Comparison of ENCODE assay signal across 22 mouse cellular contexts in the genomic region with DNA sequence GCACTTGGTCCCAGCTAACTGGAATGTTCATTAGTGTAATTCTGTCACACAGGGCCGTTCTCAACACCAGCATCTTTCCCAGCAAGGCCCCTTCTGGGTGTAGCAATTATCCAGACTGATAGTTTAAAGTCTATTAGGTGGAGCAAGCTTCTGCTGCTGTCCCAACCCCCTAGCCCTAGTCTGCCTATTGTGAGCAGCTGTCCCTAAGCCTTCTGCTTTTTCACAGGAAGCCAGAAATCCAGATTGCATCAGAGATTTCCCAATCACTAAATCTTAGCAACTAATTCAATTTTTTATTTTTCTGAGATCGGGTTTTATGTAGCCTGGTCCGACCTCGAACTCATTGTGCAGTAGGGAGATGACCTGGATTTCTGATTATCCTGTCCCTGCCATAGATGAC. TPM values are rescaled to one million over a fixed set of nuclear protein-coding genes. Genes with fewer than 3 reads are reported as not detected.
DNase-seq lines count a peak whose midpoint lies in the region; ATAC-seq and TF ChIP-seq lines count a peak whose summit lies in the region.
"Had no signal": no experiment of that assay in that cellular context is flagged by ENCODE, and none has a peak within 500 bp of the region (broad histone marks: within the 10 kb centered on the region; RNA-seq: fewer than 3 reads in every experiment).

No protein-coding gene starts in this region.

- H3K27ac ChIP-seq in stomach, postnatal 0 days (replicated peaks): no peak overlapping the region
- H3K27ac ChIP-seq: embryonic facial prominence, embryonic 10.5 days; hindbrain, embryonic 13.5 days; limb, embryonic 15.5 days; lung, embryonic 15.5 days; neural tube, embryonic 12.5 days had no signal

- peak; percentile 13 to 40; a peak in 1 of 4 replicates for ATAC-seq in hematopoietic stem cell, adult 5-6 weeks (replicated peaks in 1 of 2; ENCODE audit: insufficient read depth in 1 of 2, low FRiP score in 2 of 2, low TSS enrichment in 1 of 2, low read depth in 1 of 2, poor library complexity in 2 of 2, severe bottlenecking in 2 of 2)
- ATAC-seq in stomach, postnatal 0 days (ENCODE audit: low FRiP score, low TSS enrichment): no peak
- ATAC-seq: forebrain, embryonic 16.5 days had no signal

- no peak overlapping the region for H3K4me3 ChIP-seq in stomach, postnatal 0 days (ENCODE audit: low read depth, low read length)
- H3K4me3 ChIP-seq: embryonic facial prominence, embryonic 10.5 days; erythroblast, embryonic 14.5 days; hindbrain, embryonic 13.5 days; limb, embryonic 15.5 days; lung, embryonic 15.5 days; neural tube, embryonic 12.5 days had no signal

- no peak for TF ChIP-seq EP300 in stomach, postnatal 0 days (optimal IDR thresholded peaks at IDR 0.05)

- no peaks in the 10 kb centered on the region for H3K27me3 ChIP-seq in stomach, postnatal 0 days (ENCODE audit: control insufficient read depth, insufficient read depth, low read length)
- H3K27me3 ChIP-seq: hindbrain, embryonic 13.5 days; limb, embryonic 15.5 days; lung, embryonic 15.5 days; neural tube, embryonic 12.5 days had no signal

- intact Hi-C loops in gastrocnemius, postnatal 36 days (cut with DNase I): no loop called here

- WGBS in stomach, postnatal 0 days: 58% methylated on average over 4 of the region's 4 CpGs

- no peak for TF ChIP-seq CTCF in stomach, postnatal 0 days (IDR thresholded peaks at IDR 0.05; ENCODE audit: low read depth)

- DNase-seq in gastrocnemius, adult 18-20 months (ENCODE audit: low spot score): peak; percentile 43
- no peak for DNase-seq in gastrocnemius, postnatal 36 days
- peak; percentile 17 to 25 for DNase-seq in lung, adult 18-20 months
- no peak for DNase-seq in lung, postnatal 14 days
- DNase-seq in monocyte, adult 2 months (ENCODE audit: low read depth in 1 of 2, low spot score in 2 of 2): peak; percentile 16 to 27
- DNase-seq in cerebellum, postnatal 4 days (ENCODE audit: low spot score in 2 of 2): no peak
- DNase-seq in stomach, postnatal 0 days (ENCODE audit: low spot score): no peak
- DNase-seq: B cell, adult 2 months; cerebellum, postnatal 14 days; gastrocnemius, postnatal 10 days; midbrain, embryonic 14.5 days; right cerebral cortex, postnatal 25 days had no signal

- no peak overlapping the region for H3K9ac ChIP-seq in stomach, postnatal 0 days (ENCODE audit: low read length)
- H3K9ac ChIP-seq: hindbrain, embryonic 13.5 days; limb, embryonic 15.5 days; lung, embryonic 15.5 days; neural tube, embryonic 12.5 days had no signal

- H3K9me3 ChIP-seq in stomach, postnatal 0 days (ENCODE audit: control insufficient read depth, low read length): no peaks in the 10 kb centered on the region
- H3K9me3 ChIP-seq: embryonic facial prominence, embryonic 10.5 days; hindbrain, embryonic 13.5 days; limb, embryonic 15.5 days; lung, embryonic 15.5 days; neural tube, embryonic 12.5 days had no signal

- no peaks in the 10 kb centered on the region for H3K36me3 ChIP-seq in stomach, postnatal 0 days (ENCODE audit: control insufficient read depth, insufficient read depth, low read length)
- H3K36me3 ChIP-seq: embryonic facial prominence, embryonic 10.5 days; hindbrain, embryonic 13.5 days; limb, embryonic 15.5 days; lung, embryonic 15.5 days; neural tube, embryonic 12.5 days had no signal

- no peaks in the 10 kb centered on the region for H3K4me1 ChIP-seq in stomach, postnatal 0 days (replicated peaks; ENCODE audit: control insufficient read depth, insufficient read depth)
- H3K4me1 ChIP-seq: hindbrain, embryonic 13.5 days; lung, embryonic 15.5 days had no signal

- H3K4me2 ChIP-seq in stomach, postnatal 0 days (replicated peaks; ENCODE audit: low read depth): no peak overlapping the region
- H3K4me2 ChIP-seq: hindbrain, embryonic 13.5 days; limb, embryonic 15.5 days; lung, embryonic 15.5 days; neural tube, embryonic 12.5 days had no signal

RNA-seq across cellular contexts. Expression of a gene that starts 27.9 kb away (rescaled TPM):
- not detected for total RNA-seq in gastrocnemius, adult 18-20 months (2021)
- total RNA-seq in gastrocnemius, postnatal 36 days (2021): not detected
- total RNA-seq in hematopoietic stem cell, adult 5-6 weeks (2017): not detected in 2 replicates
- polyA plus RNA-seq in stomach, postnatal 0 days (2015; fragmentation: Nextera tagmentation; extraction: Ambion mirVana): not detected in 2 replicates
- total RNA-seq: gastrocnemius, postnatal 10 days had no signal
- polyA plus RNA-seq: embryonic facial prominence, embryonic 10.5 days; erythroblast, embryonic 14.5 days; forebrain, embryonic 16.5 days; heart, embryonic 16.5 days; hindbrain, embryonic 13.5 days; limb, embryonic 15.5 days; lung, embryonic 15.5 days; midbrain, embryonic 14.5 days; neural tube, embryonic 12.5 days; thymus, postnatal 0 days had no signal

RNA-seq across cellular contexts. Expression of a gene that starts 30.7 kb away (rescaled TPM):
- not detected for total RNA-seq in gastrocnemius, adult 18-20 months (2021)
- not detected for total RNA-seq in gastrocnemius, postnatal 36 days (2021)
- total RNA-seq in hematopoietic stem cell, adult 5-6 weeks (2017): not detected in 2 replicates
- polyA plus RNA-seq in stomach, postnatal 0 days (2015; fragmentation: Nextera tagmentation; extraction: Ambion mirVana): 0.21 and 1.0 TPM in 2 replicates
- total RNA-seq: gastrocnemius, postnatal 10 days had no signal
- polyA plus RNA-seq: erythroblast, embryonic 14.5 days; forebrain, embryonic 16.5 days; hindbrain, embryonic 13.5 days; limb, embryonic 15.5 days had no signal

RNA-seq across cellular contexts. Expression of a gene that starts 40.4 kb away (rescaled TPM):
- total RNA-seq in gastrocnemius, adult 18-20 months (2021): 10 to 100 TPM; 20.4 to 23.4 TPM
- 10 to 100 TPM; 21.2 to 23.5 TPM for total RNA-seq in gastrocnemius, postnatal 36 days (2021)
- 36.5 and 37.6 TPM in 2 replicates for total RNA-seq in hematopoietic stem cell, adult 5-6 weeks (2017)
- polyA plus RNA-seq in stomach, postnatal 0 days (2015; fragmentation: Nextera tagmentation; extraction: Ambion mirVana): 18.2 and 18.8 TPM in 2 replicates

Comparison
In these comparisons a context has a peak if more than half of its experiments do, and no peak if none do; other contexts are left out.
1. DNase-seq: peak in gastrocnemius, adult 18-20 months (single experiment), lung, adult 18-20 months (2 of 2) and monocyte, adult 2 months (2 of 2); none in gastrocnemius, postnatal 36 days (0 of 2), lung, postnatal 14 days (single experiment), cerebellum, postnatal 4 days (0 of 2) and stomach, postnatal 0 days (single experiment).